Mouse (Mus musculus): Measurements from ENCODE around the gene Tescl. TPM values are rescaled to one million over a fixed set of nuclear protein-coding genes. Genes with fewer than 3 reads are reported as not detected.

Tescl gene
- polyA plus RNA-seq, 1 experiment from 2014 or later = not detected

DNA sequence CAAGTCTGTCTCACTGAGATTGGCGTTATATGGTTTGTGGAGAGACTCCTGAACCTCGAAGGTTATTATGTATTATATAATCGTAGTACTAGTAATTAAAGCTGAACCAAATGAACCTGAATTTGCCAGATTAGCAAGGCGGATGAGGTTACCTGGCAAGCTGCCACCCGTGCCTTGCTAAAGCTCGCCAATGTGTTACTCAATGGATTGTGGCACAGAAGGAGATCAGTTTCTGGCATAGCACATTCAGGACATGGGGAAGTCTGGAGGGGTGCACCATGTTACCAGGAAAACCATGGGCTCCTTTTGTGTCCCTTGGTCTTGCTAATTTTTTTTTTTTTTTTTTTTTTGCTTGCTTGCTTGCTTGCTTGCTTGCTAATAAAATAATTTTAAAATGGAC, 8.5 kb downstream of the Tescl start:
- Histone ChIP-seq H3K9me3 (peaks cover 10% of the 10 kb centered on the region), H3K4me2 (replicated peaks) (peak overlapping the region; percentile 53), H3K9ac (replicated peaks) (no peak overlapping the region), H3K4me3 (replicated peaks) (no peak overlapping the region), H3K36me3 (no peaks in the 10 kb centered on the region), H3K27ac (no peak overlapping the region), H3K4me1 (replicated peaks) (peaks cover 12% of the 10 kb centered on the region), H3K27me3 (peaks cover 3% of the 10 kb centered on the region; the same call in 1 of the 2 replicates)
- 88% methylated on average over 6 of the region's 6 CpGs for WGBS
- no peak for ATAC-seq

DNA sequence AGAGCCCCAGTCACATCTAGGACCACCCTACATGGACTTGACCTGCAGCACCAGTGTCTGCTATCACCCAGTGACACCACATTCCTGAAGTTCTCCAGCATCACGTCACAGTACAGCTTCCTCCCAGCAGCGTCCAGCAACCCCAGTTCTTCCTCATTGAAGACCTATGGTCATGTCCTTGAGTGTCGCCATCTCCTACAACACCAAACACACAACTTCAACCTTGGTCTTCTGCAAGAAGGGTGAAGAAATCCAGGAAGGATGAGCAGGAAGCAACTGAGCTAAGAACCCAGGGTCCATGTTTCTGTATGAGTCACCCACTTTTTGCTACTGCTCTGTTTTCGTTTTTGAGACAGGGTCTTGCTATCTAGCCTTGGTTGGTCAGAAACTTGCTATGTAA, 11.1 kb downstream of the Tescl start:
- H3K9ac ChIP-seq (replicated peaks) = no peak overlapping the region
- H3K4me1 ChIP-seq (replicated peaks) = peaks cover 12% of the 10 kb centered on the region
- H3K27me3 ChIP-seq = 0 out of 2 replicates have a peak, but pooled peaks cover 6% of the 10 kb centered on the region
- no peak overlapping the region for H3K4me2 ChIP-seq (replicated peaks)
- no peak overlapping the region for H3K27ac ChIP-seq
- peaks cover 10% of the 10 kb centered on the region for H3K9me3 ChIP-seq
- no peak for ATAC-seq
- no peak overlapping the region for H3K4me3 ChIP-seq (replicated peaks)
- WGBS = 76% methylated on average over 4 of the region's 4 CpGs
- H3K36me3 ChIP-seq = no peaks in the 10 kb centered on the region

DNA sequence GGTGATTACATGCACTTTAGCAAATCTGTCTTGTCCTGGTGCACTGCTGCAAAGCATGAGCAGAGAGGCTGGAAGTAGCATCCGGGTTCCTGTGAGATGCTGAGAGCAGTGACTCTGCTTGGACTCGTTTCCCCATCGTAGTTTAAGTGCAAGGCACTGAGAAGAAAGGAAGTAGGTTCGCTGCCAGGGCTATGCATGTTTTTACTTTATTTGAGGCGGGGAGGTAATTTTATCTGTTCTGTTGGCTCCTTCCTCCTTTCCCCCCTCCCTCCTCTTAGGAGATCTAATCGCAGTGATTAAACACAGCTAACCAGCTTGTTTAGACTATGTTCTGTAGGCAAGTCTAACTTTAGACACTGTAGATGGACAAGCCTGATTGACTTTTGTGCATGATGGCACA, 14.8 kb downstream of the Tescl start:
- WGBS = 79% methylated on average over 6 of the region's 6 CpGs
- no peak overlapping the region for H3K27ac ChIP-seq
- no peak overlapping the region for H3K9ac ChIP-seq (replicated peaks)
- no peaks in the 10 kb centered on the region for H3K36me3 ChIP-seq
- no peak for ATAC-seq
- H3K9me3 ChIP-seq = peaks cover 3% of the 10 kb centered on the region; the same call in 1 of the 2 replicates
- peaks cover 10% of the 10 kb centered on the region for H3K4me1 ChIP-seq (replicated peaks)
- H3K4me2 ChIP-seq (replicated peaks) = no peak overlapping the region
- no peak overlapping the region for H3K4me3 ChIP-seq (replicated peaks)
- 0 out of 2 replicates have a peak, but pooled peaks cover 6% of the 10 kb centered on the region for H3K27me3 ChIP-seq

DNA sequence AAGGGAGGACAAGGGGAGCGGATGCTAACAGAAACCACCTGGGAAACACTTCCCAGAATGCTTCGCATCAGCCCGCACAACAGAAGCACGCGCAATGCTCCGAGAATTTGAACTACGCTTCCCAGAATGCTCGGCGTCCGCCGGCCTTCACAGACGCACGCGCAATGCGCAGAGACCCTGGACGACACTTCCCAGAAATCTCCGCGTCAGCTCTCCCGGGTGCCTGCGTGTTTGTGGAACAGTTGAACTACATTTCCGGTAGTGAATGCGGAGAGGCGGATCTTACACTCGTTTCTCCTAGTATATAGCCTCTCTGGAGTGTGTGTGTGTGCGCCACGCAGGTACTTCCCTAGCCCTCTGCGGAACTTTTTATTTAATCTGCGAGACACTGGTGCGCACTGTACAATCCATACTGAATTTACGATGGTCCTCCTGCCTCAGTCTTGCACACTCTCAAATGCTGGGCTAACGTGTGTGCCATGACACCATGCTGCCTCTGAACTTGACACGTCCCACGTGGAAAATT, 17.1 kb downstream of the Tescl start, which contains the start of gene Zfp94:
TSS of gene Zfp94 (minus strand) at position 100 of the 526 bp plus-strand sequence.
- Histone ChIP-seq H3K9ac (replicated peaks) (peak within 1 kb of the TSS; percentile 86), H3K9me3 (no peaks in the 10 kb centered on the region), H3K36me3 (peaks cover 19% of the 10 kb centered on the region), H3K27me3 (0 out of 2 replicates have a peak, but pooled peaks cover 6% of the 10 kb centered on the region), H3K4me1 (replicated peaks) (peaks cover 10% of the 10 kb centered on the region), H3K4me3 (replicated peaks) (peak within 1 kb of the TSS; percentile 70), H3K27ac (peak within 1 kb of the TSS; percentile 82), H3K4me2 (replicated peaks) (peak within 1 kb of the TSS; percentile 80)
- peak; percentile 94 for ATAC-seq
- 1% methylated on average over 33 of the region's 33 CpGs for WGBS

DNA sequence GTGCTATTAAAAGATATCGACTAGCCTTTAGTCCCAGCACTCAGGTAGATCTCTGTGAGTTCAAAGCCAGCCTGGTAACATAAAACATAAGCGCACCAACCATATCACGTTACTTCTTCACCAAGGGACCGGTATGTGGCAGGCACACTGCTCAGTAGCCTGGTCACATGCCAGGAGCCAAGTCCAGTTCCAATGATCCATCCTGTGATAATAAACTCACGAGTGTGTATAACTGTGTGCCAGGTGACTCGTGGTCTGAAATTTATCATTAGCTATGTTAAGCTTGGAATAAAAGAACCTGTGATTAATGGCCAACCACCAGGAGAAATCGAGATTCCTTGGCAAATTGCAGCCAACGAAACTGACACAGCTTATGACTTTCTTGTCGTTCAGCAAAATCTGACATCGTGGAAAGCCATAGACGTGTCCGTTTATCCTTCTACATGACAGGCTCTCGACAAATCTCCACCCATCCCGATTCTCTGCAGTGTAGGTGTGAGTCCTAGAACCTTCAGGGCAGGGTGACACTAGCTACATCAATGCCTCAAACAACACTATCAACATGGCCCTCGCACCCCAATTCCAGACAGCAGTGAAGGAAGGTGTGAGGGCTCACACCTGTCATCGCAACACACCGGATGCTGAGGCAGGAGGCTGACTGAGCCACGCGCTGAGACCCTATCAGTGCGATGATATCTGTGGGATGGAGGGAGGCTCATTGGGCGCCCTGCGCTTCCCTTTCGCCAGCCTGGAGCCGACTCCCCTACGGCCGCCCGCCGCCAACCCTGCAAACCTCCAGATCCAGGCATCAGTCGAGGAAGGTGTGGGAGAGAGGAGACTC, 17.8 kb downstream of the Tescl start:
- H3K27me3 ChIP-seq = 0 out of 2 replicates have a peak, but pooled peaks cover 6% of the 10 kb centered on the region
- peak overlapping the region; percentile 82 for H3K27ac ChIP-seq
- H3K4me1 ChIP-seq (replicated peaks) = peaks cover 10% of the 10 kb centered on the region
- 31% methylated on average over 29 of the region's 29 CpGs for WGBS
- peak overlapping the region; percentile 70 for H3K4me3 ChIP-seq (replicated peaks)
- ATAC-seq = no peak
- H3K9me3 ChIP-seq = no peaks in the 10 kb centered on the region
- H3K9ac ChIP-seq (replicated peaks) = peak overlapping the region; percentile 86
- H3K4me2 ChIP-seq (replicated peaks) = peak overlapping the region; percentile 80
- H3K36me3 ChIP-seq = peaks cover 25% of the 10 kb centered on the region

DNA sequence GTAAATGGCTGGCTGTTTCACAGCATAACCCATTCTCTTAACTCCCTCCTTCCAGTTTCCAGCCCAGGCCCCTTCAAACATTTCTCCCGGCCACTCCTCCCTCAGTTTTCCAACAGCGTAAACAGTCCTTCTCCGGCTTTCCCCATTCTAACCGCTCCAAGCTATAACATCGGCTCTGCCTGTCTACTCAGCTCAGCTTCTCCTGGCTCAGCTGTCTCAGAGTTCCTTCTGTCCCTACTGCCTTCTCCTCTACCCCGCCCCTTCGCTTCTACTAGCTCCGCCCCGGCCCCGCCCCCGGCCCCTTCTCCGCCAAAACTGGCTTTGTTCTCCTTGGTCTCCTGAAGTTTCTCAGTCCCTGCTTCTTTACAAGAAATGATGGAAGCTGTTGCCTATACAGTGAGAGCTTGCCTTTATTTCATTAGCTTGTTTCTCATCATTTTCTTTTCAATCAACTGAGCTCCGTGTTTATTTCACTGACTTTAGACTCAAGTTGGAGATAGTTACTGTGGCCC, 32.9 kb downstream of the Tescl start, which contains the start of gene Zfp61:
TSS of gene Zfp61 (minus strand) at position 462 of the 512 bp plus-strand sequence.
- H3K4me1 ChIP-seq (replicated peaks) = peaks cover 27% of the 10 kb centered on the region
- H3K36me3 ChIP-seq = peaks cover 52% of the 10 kb centered on the region
- H3K9ac ChIP-seq (replicated peaks) = peak within 1 kb of the TSS; percentile 88
- WGBS = under 1% methylated on average over 13 of the region's 13 CpGs
- ATAC-seq = peak; percentile 59
- H3K27ac ChIP-seq = peak within 1 kb of the TSS; percentile 94
- H3K9me3 ChIP-seq = no peaks in the 10 kb centered on the region
- peak within 1 kb of the TSS; percentile 73 for H3K4me3 ChIP-seq (replicated peaks)
- H3K27me3 ChIP-seq = no peaks in the 10 kb centered on the region
- peak within 1 kb of the TSS; percentile 72 for H3K4me2 ChIP-seq (replicated peaks)

DNA sequence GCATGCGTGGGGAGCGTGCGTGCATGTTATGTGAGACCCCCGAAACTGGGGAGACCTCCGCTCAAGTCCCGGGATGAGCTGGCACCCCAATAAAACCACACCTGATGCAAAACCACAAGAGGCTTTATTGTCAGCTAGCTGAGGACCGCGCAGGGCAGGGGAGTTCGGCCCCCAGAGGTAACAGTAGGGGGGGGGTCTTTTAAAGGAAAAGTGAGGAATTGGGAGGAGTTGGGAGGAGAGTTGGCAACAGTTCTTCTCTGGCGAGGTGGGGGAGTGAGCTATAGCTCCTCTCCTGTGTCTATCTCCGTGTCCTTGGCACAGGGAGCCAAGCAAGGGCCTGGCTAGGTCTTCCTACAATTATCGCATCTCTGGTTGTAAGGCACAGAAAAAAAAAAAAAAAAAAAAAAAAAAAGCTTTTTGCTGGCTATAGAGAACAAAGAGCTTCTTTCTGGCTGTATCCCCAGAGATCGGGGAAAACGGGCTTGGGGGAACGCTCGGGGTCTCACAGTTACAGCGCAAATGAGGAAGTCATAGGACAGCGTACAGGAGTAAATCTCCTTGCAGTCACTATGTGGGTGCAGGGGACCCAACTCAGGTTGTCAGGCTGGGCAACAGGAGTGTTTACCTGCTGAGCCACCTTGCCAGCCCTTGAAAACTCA, 33.8 kb downstream of the Tescl start:
- H3K36me3 ChIP-seq = peaks cover 54% of the 10 kb centered on the region
- under 1% methylated on average over 18 of the region's 18 CpGs for WGBS
- ATAC-seq = peak; percentile 65

DNA sequence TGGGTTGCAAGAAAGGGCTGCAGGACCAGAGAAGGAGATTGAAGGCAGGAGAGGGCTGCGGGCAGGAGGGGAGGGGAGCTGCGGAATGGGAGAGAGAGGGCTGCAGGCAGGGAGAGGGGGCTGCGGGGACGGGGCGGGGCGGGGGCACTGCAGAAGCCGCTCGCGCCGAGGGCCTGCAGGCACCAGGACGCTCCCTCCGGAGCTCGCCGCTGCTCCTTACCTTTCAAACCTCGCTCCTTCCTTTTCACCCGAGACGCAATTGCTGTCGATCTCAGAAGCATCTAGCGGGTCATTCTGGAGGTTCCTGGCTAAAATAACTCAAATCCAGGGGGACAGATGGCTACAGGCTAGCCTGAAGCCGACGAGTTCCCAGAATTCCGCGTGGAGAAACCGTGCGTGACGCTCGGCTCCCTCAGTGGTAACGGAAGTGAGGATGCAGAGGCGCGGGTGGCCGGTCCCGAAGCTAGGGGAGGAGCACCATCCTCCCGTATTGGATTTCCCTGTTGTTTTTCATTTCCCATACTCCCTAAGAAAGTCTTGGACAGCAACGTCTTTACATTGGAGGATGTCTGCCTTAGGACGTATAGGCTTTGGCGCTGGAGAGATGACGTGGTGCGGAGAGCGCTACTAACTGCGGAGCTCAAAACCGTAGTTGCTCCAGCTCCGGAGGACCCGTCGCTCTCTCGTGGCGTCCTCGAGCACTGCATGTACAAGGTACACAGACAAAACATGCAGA, 34.6 kb downstream of the Tescl start:
- WGBS = under 1% methylated on average over 46 of the region's 47 CpGs
- Histone ChIP-seq H3K9me3 (no peaks in the 10 kb centered on the region), H3K27ac (peak overlapping the region; percentile 94), H3K36me3 (peaks cover 56% of the 10 kb centered on the region), H3K4me3 (replicated peaks) (peak overlapping the region; percentile 73), H3K9ac (replicated peaks) (peak overlapping the region; percentile 88), H3K27me3 (no peaks in the 10 kb centered on the region), H3K4me1 (replicated peaks) (peaks cover 27% of the 10 kb centered on the region), H3K4me2 (replicated peaks) (peak overlapping the region; percentile 72)
- peak; percentile 88 for ATAC-seq

More for the DNA sequence above, 33.8 kb downstream of the Tescl start:
- no peaks in the 10 kb centered on the region for H3K9me3 ChIP-seq
- no peaks in the 10 kb centered on the region for H3K27me3 ChIP-seq
- peak overlapping the region; percentile 73 for H3K4me3 ChIP-seq (replicated peaks)
- H3K4me2 ChIP-seq (replicated peaks) = peak overlapping the region; percentile 72
- peaks cover 27% of the 10 kb centered on the region for H3K4me1 ChIP-seq (replicated peaks)
- peak overlapping the region; percentile 94 for H3K27ac ChIP-seq
- H3K9ac ChIP-seq (replicated peaks) = peak overlapping the region; percentile 88

DNA sequence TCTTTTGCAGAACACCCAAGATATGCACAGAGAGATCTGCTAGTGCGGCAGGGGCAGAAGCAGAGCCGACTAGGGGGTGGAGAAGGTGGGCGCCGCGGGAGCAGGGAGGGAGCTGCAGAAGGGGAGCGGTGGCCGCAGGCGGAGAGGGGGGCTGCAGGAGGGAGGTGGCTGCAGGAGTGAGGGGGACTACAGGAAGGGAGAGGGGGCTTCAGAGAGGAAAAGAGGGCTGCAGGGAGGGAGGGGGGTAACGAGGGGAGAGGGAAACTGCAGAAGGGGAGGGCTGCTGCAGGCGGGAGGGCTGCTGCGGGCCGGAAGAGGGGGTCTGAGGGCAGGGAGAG, 35.1 kb downstream of the Tescl start:
- Histone ChIP-seq H3K9ac (replicated peaks) (peak overlapping the region; percentile 88), H3K4me3 (replicated peaks) (peak overlapping the region; percentile 73), H3K4me2 (replicated peaks) (peak overlapping the region; percentile 72), H3K27me3 (no peaks in the 10 kb centered on the region), H3K4me1 (replicated peaks) (peaks cover 27% of the 10 kb centered on the region), H3K9me3 (no peaks in the 10 kb centered on the region), H3K36me3 (peaks cover 57% of the 10 kb centered on the region), H3K27ac (peak overlapping the region; percentile 94)
- ATAC-seq = peak; percentile 25
- 0% methylated on average over 12 of the region's 12 CpGs for WGBS

DNA sequence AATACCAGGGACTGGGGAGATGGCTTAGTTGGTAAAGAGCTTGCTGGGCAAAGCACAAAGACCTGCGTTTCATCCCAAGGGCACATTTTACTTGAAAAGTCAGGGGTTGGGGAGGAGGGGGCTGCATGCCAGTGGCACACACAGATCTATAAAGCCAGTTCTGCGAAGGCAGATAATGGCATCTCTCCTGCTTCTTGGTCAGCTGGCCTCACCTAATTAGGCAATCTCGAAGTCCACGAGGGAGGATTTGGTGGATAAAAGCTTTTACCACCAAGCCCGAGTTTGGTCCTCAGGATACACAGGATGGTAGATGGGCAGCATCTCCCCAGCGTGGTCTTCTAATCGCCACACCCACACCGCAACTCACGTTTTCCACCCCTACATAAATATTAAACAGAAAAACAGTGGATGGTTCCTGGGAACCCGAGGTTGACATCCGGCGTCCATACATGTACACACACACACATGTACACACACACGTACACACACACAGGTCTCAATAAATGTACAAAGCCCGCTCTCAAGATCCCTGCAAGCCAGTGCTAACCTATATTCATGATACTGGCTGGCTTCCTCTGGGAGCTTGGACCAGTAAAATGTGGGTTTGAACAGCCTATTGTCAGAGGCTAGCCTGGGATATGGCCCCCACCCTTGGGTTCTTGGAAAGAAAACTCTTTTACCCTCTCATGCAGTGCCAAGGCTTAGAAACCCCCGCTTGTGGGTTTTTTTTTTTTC, 36.2 kb downstream of the Tescl start:
- Histone ChIP-seq H3K4me3 (replicated peaks) (peak overlapping the region; percentile 73), H3K9ac (replicated peaks) (peak overlapping the region; percentile 88), H3K4me2 (replicated peaks) (peak overlapping the region; percentile 72), H3K36me3 (peaks cover 57% of the 10 kb centered on the region), H3K27ac (0 out of 2 replicates have a peak overlapping the region, but pooled peaks have one; percentile 94), H3K27me3 (no peaks in the 10 kb centered on the region), H3K4me1 (replicated peaks) (peaks cover 27% of the 10 kb centered on the region), H3K9me3 (no peaks in the 10 kb centered on the region)
- ATAC-seq = no peak
- 93% methylated on average over 15 of the region's 15 CpGs for WGBS

DNA sequence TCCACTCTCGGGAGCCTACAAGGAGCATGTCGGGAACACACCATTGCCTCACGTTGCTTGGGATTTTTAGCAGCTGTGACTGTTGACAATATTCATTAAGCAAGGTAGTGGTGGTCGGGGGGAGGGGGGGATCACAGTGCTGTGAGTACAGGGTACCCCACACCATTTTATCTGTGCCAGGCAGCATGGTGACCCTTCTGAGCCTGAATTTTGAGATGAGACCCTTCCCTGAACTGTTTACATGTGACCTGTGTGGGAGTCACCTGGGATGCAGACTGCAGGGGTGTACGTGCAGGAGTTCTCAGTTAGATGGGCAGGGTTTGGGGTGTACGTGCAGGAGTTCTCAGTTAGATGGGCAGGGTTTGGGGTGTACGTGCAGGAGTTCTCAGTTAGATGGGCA, 37.4 kb downstream of the Tescl start:
- Histone ChIP-seq H3K9me3 (no peaks in the 10 kb centered on the region), H3K4me1 (replicated peaks) (peaks cover 27% of the 10 kb centered on the region), H3K4me2 (replicated peaks) (no peak overlapping the region), H3K9ac (replicated peaks) (no peak overlapping the region), H3K36me3 (peaks cover 59% of the 10 kb centered on the region), H3K4me3 (replicated peaks) (no peak overlapping the region), H3K27ac (no peak overlapping the region), H3K27me3 (no peaks in the 10 kb centered on the region)
- ATAC-seq = no peak
- WGBS = 98% methylated on average over 7 of the region's 7 CpGs

All from midbrain, embryonic 13.5 days (tissue).